Mouse (Mus musculus) liver, embryonic 11.5 days (tissue): ENCODE data around the gene Ppp4r2. TPM values are rescaled to one million over a fixed set of nuclear protein-coding genes. Genes with fewer than 3 reads are reported as not detected.
A peak's percentile ranks its signal among the peaks of the same experiment; 100 is the strongest.
"Not testable (repeated sequence)": the region's sequence is repeated elsewhere in the genome, so short reads cannot be mapped to it uniquely, and the experiment has no call there.

Experiments
- ATAC-seq: fragments of 200-750 bp; cut with Nextera tagmentation; replicated peaks from 2 replicates; pipeline ENCODE4 v1.8.0; 2017; ENCODE audit warnings: moderate number of reproducible peaks, mild to moderate bottlenecking, moderate TSS enrichment, moderate library complexity; ENCODE audit not compliant: low FRiP score
- DNase-seq: peaks from one replicate; pipeline ENCODE4 v3.0.0-alpha.2; 2017; ENCODE audit warnings: low spot score
- H3K27ac ChIP-seq: fragments of 300-500 bp; sonication (generic); 2 replicates; pipeline ENCODE4 v1.5.1; 2014; ENCODE audit warnings: mild to moderate bottlenecking, low read depth, low read length, control low read depth
- H3K27me3 ChIP-seq: fragments of 300-500 bp; sonication (generic); replicated peaks from 2 replicates; pipeline ENCODE4 v1.6.1; 2014; ENCODE audit warnings: low read length, mixed read lengths; ENCODE audit not compliant: control insufficient read depth, insufficient read depth
- H3K36me3 ChIP-seq: fragments of 300-500 bp; sonication (generic); 2 replicates; pipeline ENCODE4 v1.6.1; 2014; ENCODE audit warnings: mild to moderate bottlenecking, low read length, moderate library complexity, mixed read lengths; ENCODE audit not compliant: control insufficient read depth, insufficient read depth
- H3K4me1 ChIP-seq: fragments of 300-500 bp; sonication (generic); replicated peaks from 2 replicates; pipeline ENCODE4 v1.6.1; 2014; ENCODE audit warnings: low read length, mixed read lengths; ENCODE audit not compliant: control insufficient read depth, insufficient read depth
- H3K4me2 ChIP-seq: fragments of 300-500 bp; sonication (generic); 2 replicates; pipeline ENCODE4 v1.6.1; 2014; ENCODE audit warnings: mild to moderate bottlenecking, control low read depth, moderate library complexity
- H3K4me3 ChIP-seq: fragments of 300-500 bp; sonication (generic); 2 replicates; pipeline ENCODE4 v1.5.1; 2014; ENCODE audit warnings: low read depth, low read length, control low read depth
- H3K9ac ChIP-seq: fragments of 300-500 bp; sonication (generic); 2 replicates; pipeline ENCODE4 v1.6.1; 2014; ENCODE audit warnings: low read depth, low read length, control low read depth
- H3K9me3 ChIP-seq: fragments of 300-500 bp; sonication (generic); 2 replicates; pipeline ENCODE4 v1.6.1; 2016; ENCODE audit warnings: low read length, inconsistent platforms, mixed read lengths; ENCODE audit not compliant: control insufficient read depth
- WGBS: fragments of 180-500 bp; shearing (Covaris S2); extraction: QIAGEN DNeasy Blood & Tissue Kit; methylation state at CpG from one replicate; pipeline ENCODE4 v1.1.7; 2014; 5-methylcytosine and 5-hydroxymethylcytosine counted together
- polyA plus RNA-seq: library from polyadenylated mRNA; unstranded; fragments of >200 nt; fragmentation: Nextera tagmentation; extraction: Ambion mirVana; gene quantifications from 2 replicates; pipeline ENCODE4 v1.2.1, GENCODE M21; 2014

Ppp4r2 gene
- polyA plus RNA-seq, 1 experiment from 2014 or later, result 25.0 TPM

GRCm38 (mm10) chr6:100845058-100845457 is 11.6 kb downstream of the Ppp4r2 start:
- Histone ChIP-seq H3K4me2 (no peak overlapping the region), H3K9me3 (no peaks in the 10 kb centered on the region), H3K36me3 (peaks cover 22% of the 10 kb centered on the region), H3K27me3 (no peaks in the 10 kb centered on the region), H3K27ac (no peak overlapping the region), H3K4me3 (no peak overlapping the region), H3K9ac (no peak overlapping the region), H3K4me1 (peaks cover 4% of the 10 kb centered on the region; the same call in 1 of the 2 replicates)
- DNase-seq (no peak), ATAC-seq (no peak)
- 86% methylated on average over 4 of the region's 4 CpGs for WGBS

- no peaks in the 10 kb centered on the region for H3K27me3 ChIP-seq
- H3K4me2 ChIP-seq, result no peak overlapping the region
- no peak overlapping the region for H3K4me3 ChIP-seq
- no peak overlapping the region for H3K9ac ChIP-seq
- ATAC-seq (no peak), DNase-seq (no peak)
- no peak overlapping the region for H3K27ac ChIP-seq
- H3K36me3 ChIP-seq, result peaks cover 10% of the 10 kb centered on the region; the same call in 1 of the 2 replicates
- 86% methylated on average over 5 of the region's 5 CpGs for WGBS
- H3K9me3 ChIP-seq, result no peaks in the 10 kb centered on the region
- H3K4me1 ChIP-seq, result peaks cover 16% of the 10 kb centered on the region
These were observed 13.8 kb downstream of the Ppp4r2 start for GRCm38 (mm10) chr6:100847264-100847663.

GRCm38 (mm10) chr6:100848682-100849375 is 15.4 kb downstream of the Ppp4r2 start:
- peaks cover 5% of the 10 kb centered on the region; the same call in 1 of the 2 replicates for H3K36me3 ChIP-seq
- WGBS, result 88% methylated on average over 9 of the region's 9 CpGs

GRCm38 (mm10) chr6:100850671-100851081 is 17.3 kb downstream of the Ppp4r2 start:
- Histone ChIP-seq H3K27ac (no peak overlapping the region), H3K4me2 (no peak overlapping the region), H3K4me1 (peaks cover 16% of the 10 kb centered on the region), H3K4me3 (no peak overlapping the region), H3K9me3 (no peaks in the 10 kb centered on the region), H3K27me3 (no peaks in the 10 kb centered on the region), H3K9ac (no peak overlapping the region), H3K36me3 (peaks cover 11% of the 10 kb centered on the region)
- 0 out of 2 replicates have a peak, but pooled peaks have one; percentile 20 for ATAC-seq
- 81% methylated on average over 9 of the region's 9 CpGs for WGBS
- no peak for DNase-seq

More at GRCm38 (mm10) chr6:100848682-100849375, 15.4 kb downstream of the Ppp4r2 start:
- no peak overlapping the region for H3K4me3 ChIP-seq
- DNase-seq (no peak), ATAC-seq (no peak)
- no peak overlapping the region for H3K27ac ChIP-seq
- H3K4me2 ChIP-seq, result no peak overlapping the region
- no peaks in the 10 kb centered on the region for H3K9me3 ChIP-seq
- H3K4me1 ChIP-seq, result peaks cover 16% of the 10 kb centered on the region
- no peak overlapping the region for H3K9ac ChIP-seq
- H3K27me3 ChIP-seq, result no peaks in the 10 kb centered on the region

- ATAC-seq (no peak), DNase-seq (no peak)
- Histone ChIP-seq H3K4me1 (peaks cover 16% of the 10 kb centered on the region), H3K4me3 (no peak overlapping the region), H3K9me3 (no peaks in the 10 kb centered on the region), H3K27me3 (no peaks in the 10 kb centered on the region), H3K9ac (no peak overlapping the region), H3K27ac (no peak overlapping the region), H3K4me2 (no peak overlapping the region), H3K36me3 (peaks cover 11% of the 10 kb centered on the region)
- 60% methylated on average over 5 of the region's 5 CpGs for WGBS
These were observed 17.7 kb downstream of the Ppp4r2 start for GRCm38 (mm10) chr6:100851083-100851482.

GRCm38 (mm10) chr6:100865321-100865720 is 31.9 kb downstream of the Ppp4r2 start:
- 92% methylated on average over 6 of the region's 6 CpGs for WGBS
- Histone ChIP-seq H3K4me3 (no peak overlapping the region), H3K36me3 (peaks cover 14% of the 10 kb centered on the region), H3K9me3 (no peaks in the 10 kb centered on the region), H3K27ac (no peak overlapping the region), H3K27me3 (no peaks in the 10 kb centered on the region), H3K4me1 (no peaks in the 10 kb centered on the region), H3K9ac (no peak overlapping the region), H3K4me2 (no peak overlapping the region)
- ATAC-seq (no peak), DNase-seq (no peak)

- H3K27ac ChIP-seq, H3K4me1 ChIP-seq, H3K4me3 ChIP-seq, H3K9ac ChIP-seq, H3K4me2 ChIP-seq, H3K27me3 ChIP-seq, DNase-seq, H3K9me3 ChIP-seq, ATAC-seq: not testable (repeated sequence)
- H3K36me3 ChIP-seq, result peaks cover 14% of the 10 kb centered on the region
- 54% methylated on average over 4 of the region's 5 CpGs for WGBS
These were observed 32.4 kb downstream of the Ppp4r2 start for GRCm38 (mm10) chr6:100865788-100866187.

GRCm38 (mm10) chr6:100866246-100866645 is 32.8 kb downstream of the Ppp4r2 start:
- H3K9me3 ChIP-seq, H3K9ac ChIP-seq, DNase-seq, H3K4me3 ChIP-seq, H3K4me1 ChIP-seq, ATAC-seq, H3K27ac ChIP-seq, H3K4me2 ChIP-seq, H3K27me3 ChIP-seq: not testable (repeated sequence)
- peaks cover 13% of the 10 kb centered on the region for H3K36me3 ChIP-seq
- 92% methylated on average over 5 of the region's 5 CpGs for WGBS

- no peak overlapping the region for H3K9ac ChIP-seq
- H3K27ac ChIP-seq, result no peak overlapping the region
- no peaks in the 10 kb centered on the region for H3K27me3 ChIP-seq
- ATAC-seq (0 out of 2 replicates have a peak, but pooled peaks have one; percentile 15), DNase-seq (no peak)
- no peak overlapping the region for H3K4me2 ChIP-seq
- H3K4me3 ChIP-seq, result no peak overlapping the region
- no peaks in the 10 kb centered on the region for H3K4me1 ChIP-seq
- no peaks in the 10 kb centered on the region for H3K9me3 ChIP-seq
- WGBS, result 54% methylated on average over 5 of the region's 5 CpGs
- H3K36me3 ChIP-seq, result peaks cover 7% of the 10 kb centered on the region
These were observed 35.4 kb downstream of the Ppp4r2 start for GRCm38 (mm10) chr6:100868863-100869262.
